Mouse (Mus musculus) cerebellum, adult 2 months (tissue): ENCODE measurements at regions not wholly inside any gene's neighbourhood (a gene's known extent, or its start where the extent isn't known, plus 50 kb on each side); places are given as distances from the start of the nearest gene placed in this dataset.

ENCODE experiments used
- DNase-seq, 2 experiments: peaks; one replicate each; pipeline ENCODE4 v3.0.0; 2021
- H3K27ac ChIP-seq: fragments of 200-500 bp; 2 replicates; pipeline ENCODE4 v1.5.1; 2012; ENCODE audit warnings: low read length, control low read depth, inconsistent platforms; ENCODE audit not compliant: insufficient read depth
- H3K27me3 ChIP-seq: fragments of 200-500 bp; 2 replicates; pipeline ENCODE4 v1.6.1; 2012; ENCODE audit warnings: inconsistent platforms, mild to moderate bottlenecking, low read length, moderate library complexity; ENCODE audit not compliant: control insufficient read depth, insufficient read depth
- H3K4me1 ChIP-seq: fragments of 200-500 bp; 2 replicates; pipeline ENCODE4 v1.6.1; 2011; ENCODE audit warnings: low read length; ENCODE audit not compliant: control insufficient read depth, insufficient read depth
- H3K4me3 ChIP-seq: fragments of 200-500 bp; replicated peaks from 2 replicates; pipeline ENCODE3; 2011; ENCODE audit warnings: mild to moderate bottlenecking, low read depth, low read length, control low read depth; ENCODE audit not compliant: insufficient read depth
- CTCF ChIP-seq: fragments of 200-500 bp; IDR thresholded peaks from 2 replicates; pipeline ENCODE4 v1.5.1; 2011; ENCODE audit warnings: low read depth, mild to moderate bottlenecking, control low read depth, low read length, moderate library complexity, borderline replicate concordance; ENCODE audit not compliant: insufficient read depth
- POLR2A ChIP-seq: fragments of 200-500 bp; IDR thresholded peaks from 2 replicates; pipeline ENCODE4 v1.6.1; 2011; ENCODE audit warnings: low read length, control low read depth, borderline replicate concordance; ENCODE audit not compliant: insufficient read depth
- WGBS: fragments of 180-500 bp; shearing (Covaris S2); methylation state at CpG from one replicate; pipeline ENCODE4 v1.1.7; 2018; 5-methylcytosine and 5-hydroxymethylcytosine counted together

DNA sequence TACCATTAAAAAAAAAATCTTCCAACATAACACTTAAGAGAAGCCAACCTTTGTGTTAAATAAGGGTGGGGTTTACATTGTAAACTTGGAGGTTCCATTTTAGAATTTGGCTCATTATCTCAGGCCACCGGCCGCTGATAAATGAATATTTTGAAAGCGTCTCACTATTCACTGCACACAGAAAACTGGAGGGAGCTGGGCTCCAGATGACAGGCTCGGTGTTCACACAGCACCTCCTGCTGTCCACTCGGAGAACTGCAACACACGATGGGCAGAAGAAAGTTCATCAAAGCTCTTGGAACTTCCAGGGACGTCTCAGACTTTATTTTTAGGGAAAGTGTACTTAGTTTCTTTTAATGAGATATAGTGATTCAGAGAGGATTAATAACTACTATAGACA lies 78.6 kb upstream of the Dnajc24 start:
- peak; percentile 65 to 80 for DNase-seq
- H3K27ac ChIP-seq, result no peak overlapping the region
- 8% methylated on average over 7 of the region's 7 CpGs for WGBS
- TF ChIP-seq CTCF (peak; percentile 94), POLR2A (no peak)
- no peak overlapping the region for H3K4me3 ChIP-seq
- no peaks in the 10 kb centered on the region for H3K27me3 ChIP-seq
- H3K4me1 ChIP-seq, result no peaks in the 10 kb centered on the region

DNA sequence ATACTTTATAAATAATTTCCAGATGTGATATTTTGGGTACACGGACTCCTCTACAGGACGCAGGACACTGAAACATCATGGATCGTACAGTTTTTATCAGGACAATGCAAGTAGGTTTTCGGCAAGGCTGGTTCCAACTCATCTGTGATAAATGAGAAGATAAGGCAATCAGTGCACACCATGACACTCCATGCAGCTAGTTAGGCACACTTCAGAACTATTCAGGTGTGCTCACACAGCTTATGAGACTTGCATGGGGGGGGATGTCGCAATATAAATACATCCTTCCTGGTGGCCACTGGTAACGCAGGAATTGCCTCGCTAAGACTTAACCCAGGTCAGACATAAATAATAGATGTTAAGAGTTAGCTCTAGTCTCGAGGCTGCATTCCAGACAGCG lies 77.3 kb upstream of the Dnajc24 start:
- WGBS, result 87% methylated on average over 9 of the region's 9 CpGs
- H3K4me3 ChIP-seq, result no peak overlapping the region
- no peaks in the 10 kb centered on the region for H3K27me3 ChIP-seq
- no peak for TF ChIP-seq CTCF
- TF ChIP-seq POLR2A, result no peak
- DNase-seq, result no peak
- no peaks in the 10 kb centered on the region for H3K4me1 ChIP-seq
- H3K27ac ChIP-seq, result no peak overlapping the region

DNA sequence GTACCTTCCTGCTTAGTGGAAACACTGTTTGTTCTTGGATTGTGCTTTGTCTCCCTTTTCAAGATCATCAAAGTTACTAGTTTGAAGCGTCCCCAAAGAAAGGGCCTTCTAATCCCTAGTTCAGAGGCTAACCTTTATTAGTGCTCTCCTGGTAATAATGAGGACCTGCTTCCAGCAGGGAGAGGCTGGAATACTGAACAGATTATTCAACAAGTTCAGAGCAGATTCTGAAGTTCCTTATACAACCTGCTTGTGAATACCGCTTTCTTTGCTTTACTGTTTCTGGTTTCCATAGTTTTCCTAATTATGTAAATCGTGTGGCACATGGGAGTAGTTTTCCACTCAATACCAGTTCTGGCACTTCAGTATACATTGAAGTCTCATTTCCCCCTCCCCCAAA lies 75.2 kb upstream of the Dnajc24 start:
- H3K27ac ChIP-seq, result no peak overlapping the region
- 83% methylated on average over 3 of the region's 3 CpGs for WGBS
- H3K4me1 ChIP-seq, result no peaks in the 10 kb centered on the region
- H3K4me3 ChIP-seq, result no peak overlapping the region
- no peak for DNase-seq
- no peaks in the 10 kb centered on the region for H3K27me3 ChIP-seq
- TF ChIP-seq POLR2A (no peak), CTCF (no peak)

- 41% methylated on average over 6 of the region's 6 CpGs for WGBS
- H3K27me3 ChIP-seq, result no peaks in the 10 kb centered on the region
- TF ChIP-seq CTCF, result no peak
- no peaks in the 10 kb centered on the region for H3K4me1 ChIP-seq
- no peak for DNase-seq
- no peak overlapping the region for H3K4me3 ChIP-seq
- H3K27ac ChIP-seq, result no peak overlapping the region
Measured at GRCm38 (mm10) chr2:106074441-106074840, 71.1 kb upstream of the Dnajc24 start.

DNA sequence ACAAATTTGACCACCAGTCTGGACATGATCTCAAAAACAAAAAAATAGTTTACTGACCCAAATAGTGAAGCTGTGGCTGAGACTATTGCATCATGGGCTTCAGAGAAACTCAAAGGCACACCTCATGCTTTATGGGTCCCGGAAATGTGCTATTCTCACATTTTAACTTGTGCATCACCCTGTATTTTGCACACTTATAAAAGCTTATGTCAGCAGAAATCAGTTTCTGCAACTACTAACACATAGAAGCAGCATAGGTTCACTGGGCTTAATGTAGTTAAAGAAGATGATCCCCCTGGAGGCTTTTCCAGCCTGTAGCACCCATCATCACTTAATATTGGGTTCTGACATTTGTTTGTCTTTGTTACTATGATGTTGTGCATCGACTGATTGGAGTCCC lies 61.0 kb upstream of the Dnajc24 start:
- H3K4me3 ChIP-seq, result no peak overlapping the region
- H3K27me3 ChIP-seq, result no peaks in the 10 kb centered on the region
- TF ChIP-seq CTCF, result no peak
- TF ChIP-seq POLR2A, result no peak
- 86% methylated on average over 2 of the region's 2 CpGs for WGBS
- DNase-seq, result no peak
- no peak overlapping the region for H3K27ac ChIP-seq
- H3K4me1 ChIP-seq, result no peaks in the 10 kb centered on the region
